Mouse (Mus musculus): ENCODE results near the gene Slit2. TPM values are rescaled to one million over a fixed set of nuclear protein-coding genes. Genes with fewer than 3 reads are reported as not detected.
A peak's percentile ranks its signal among the peaks of the same experiment; 100 is the strongest.

Slit2 gene
- polyA plus RNA-seq, 1 experiment from 2014 or later: 50.5 TPM

- WGBS: 92% methylated on average over 1 of the region's 1 CpGs
Measured at GRCm38 (mm10) chr5:48349309-48349708, 366.4 kb downstream of the Slit2 start.

More at GRCm38 (mm10) chr5:48349309-48349708, 366.4 kb downstream of the Slit2 start:
- no peak overlapping the region for H3K27ac ChIP-seq (ENCODE audit: low read depth, low read length)
- H3K36me3 ChIP-seq (ENCODE audit: control insufficient read depth, insufficient read depth, low read length): no peaks in the 10 kb centered on the region
- no peak for ATAC-seq (ENCODE audit: low FRiP score, low TSS enrichment)
- H3K4me2 ChIP-seq (replicated peaks; ENCODE audit: low read depth, low read length): no peak overlapping the region
- H3K9me3 ChIP-seq (ENCODE audit: control insufficient read depth, low read length): no peaks in the 10 kb centered on the region
- H3K4me3 ChIP-seq (ENCODE audit: low read length): no peak overlapping the region
- no peaks in the 10 kb centered on the region for H3K4me1 ChIP-seq (ENCODE audit: control insufficient read depth, insufficient read depth, low read length)
- no peaks in the 10 kb centered on the region for H3K27me3 ChIP-seq (ENCODE audit: control insufficient read depth, insufficient read depth, low read length)
- no peak overlapping the region for H3K9ac ChIP-seq (ENCODE audit: low read depth, low read length)

Small RNA genes within 50 kb of the gene (microRNA-seq; reads per million reads assigned to microRNA genes)
- 19.6 reads per million, percentile 33 among the genes with 10 or more reads in this experiment for gene Mir218-1
